Comparison of ENCODE assay signal across 10 mouse cellular contexts in genomic region chr3:19426130-19426556, GRCm38 (mm10).
A peak's percentile ranks its signal among the peaks of the same experiment; 100 is the strongest.
DNase-seq lines count a peak whose midpoint lies in the region; ATAC-seq and TF ChIP-seq lines count a peak whose summit lies in the region.
"Had no signal": no experiment of that assay in that cellular context is flagged by ENCODE, and none has a peak within 500 bp of the region (broad histone marks: within the 10 kb centered on the region; RNA-seq: fewer than 3 reads in every experiment).

No protein-coding gene starts in this region.

- H3K27ac ChIP-seq in embryonic facial prominence, embryonic 15.5 days (replicated peaks), result no peak overlapping the region; the same call in 1 of the 2 replicates
- no peak overlapping the region for H3K27ac ChIP-seq in intestine, postnatal 0 days (ENCODE audit: low read depth, low read length)
- H3K27ac ChIP-seq: forebrain, embryonic 13.5 days had no signal

- 59% methylated on average over 1 of the region's 1 CpGs for WGBS in embryonic facial prominence, embryonic 15.5 days
- WGBS in intestine, postnatal 0 days, result 80% methylated on average over 1 of the region's 1 CpGs

- H3K9me3 ChIP-seq in embryonic facial prominence, embryonic 15.5 days (replicated peaks), result no peaks in the 10 kb centered on the region
- no peaks in the 10 kb centered on the region for H3K9me3 ChIP-seq in intestine, postnatal 0 days (ENCODE audit: control insufficient read depth)
- H3K9me3 ChIP-seq: forebrain, embryonic 13.5 days had no signal

- H3K9ac ChIP-seq in embryonic facial prominence, embryonic 15.5 days, result no peak overlapping the region
- H3K9ac ChIP-seq in intestine, postnatal 0 days (ENCODE audit: low read depth, low read length), result no peak overlapping the region
- H3K9ac ChIP-seq: forebrain, embryonic 13.5 days had no signal

- H3K4me2 ChIP-seq in embryonic facial prominence, embryonic 15.5 days (replicated peaks), result no peak overlapping the region
- H3K4me2 ChIP-seq in intestine, postnatal 0 days (replicated peaks; ENCODE audit: low read depth), result no peak overlapping the region
- H3K4me2 ChIP-seq: forebrain, embryonic 13.5 days had no signal

- peak; percentile 70 for ATAC-seq in embryonic facial prominence, embryonic 15.5 days (ENCODE audit: insufficient number of reproducible peaks, low FRiP score, low TSS enrichment, low read depth)
- ATAC-seq in intestine, postnatal 0 days, result no peak
- ATAC-seq: forebrain, embryonic 13.5 days had no signal

- H3K4me3 ChIP-seq in embryonic facial prominence, embryonic 15.5 days (replicated peaks), result no peak overlapping the region
- H3K4me3 ChIP-seq in intestine, postnatal 0 days (ENCODE audit: low read depth, low read length), result no peak overlapping the region
- H3K4me3 ChIP-seq: forebrain, embryonic 13.5 days had no signal

- no peaks in the 10 kb centered on the region for H3K36me3 ChIP-seq in embryonic facial prominence, embryonic 15.5 days
- H3K36me3 ChIP-seq in intestine, postnatal 0 days (ENCODE audit: control insufficient read depth, insufficient read depth), result no peaks in the 10 kb centered on the region

- TF ChIP-seq CTCF in intestine, postnatal 0 days (IDR thresholded peaks at IDR 0.05; ENCODE audit: low read depth), result no peak

- H3K27me3 ChIP-seq in embryonic facial prominence, embryonic 15.5 days, result no peaks in the 10 kb centered on the region
- H3K27me3 ChIP-seq in intestine, postnatal 0 days (replicated peaks; ENCODE audit: control insufficient read depth, insufficient read depth, low read length), result no peaks in the 10 kb centered on the region
- H3K27me3 ChIP-seq: forebrain, embryonic 13.5 days had no signal

- peaks cover 11% of the 10 kb centered on the region; the same call in 1 of the 2 replicates for H3K4me1 ChIP-seq in embryonic facial prominence, embryonic 15.5 days
- no peaks in the 10 kb centered on the region; the same call in 1 of the 2 replicates for H3K4me1 ChIP-seq in intestine, postnatal 0 days (replicated peaks; ENCODE audit: control insufficient read depth, insufficient read depth, low read length)
- H3K4me1 ChIP-seq: forebrain, embryonic 13.5 days had no signal

- peak; percentile 13 for DNase-seq in embryo, embryonic 10 days (ENCODE audit: low spot score)
- no peak for DNase-seq in embryo, embryonic 9.5 days (ENCODE audit: extremely low spot score)
- peak; percentile 28 for DNase-seq in kidney, adult 9 months
- DNase-seq in lung, postnatal 36 days, result peak; percentile 78
- DNase-seq in B cell, adult 2 months, result no peak
- DNase-seq in thymus, postnatal 36 days, result no peak
- DNase-seq: adrenal gland, postnatal 10 days had no signal

Comparison
In these comparisons a context has a peak if more than half of its experiments do, and no peak if none do; other contexts are left out.
1. DNase-seq: peak in embryo, embryonic 10 days (single experiment), kidney, adult 9 months (single experiment) and lung, postnatal 36 days (single experiment); none in embryo, embryonic 9.5 days (single experiment), B cell, adult 2 months (0 of 2) and thymus, postnatal 36 days (0 of 2).